Mouse (Mus musculus) CH12.LX (cell line): ENCODE data around the gene Sparc. TPM values are rescaled to one million over a fixed set of nuclear protein-coding genes. Genes with fewer than 3 reads are reported as not detected.

Experiments
- DNase-seq: peaks from one replicate; pipeline ENCODE4 v3.0.0-alpha.2; 2013; ENCODE audit errors: extremely low read depth
- H3K27ac ChIP-seq: 2 replicates; pipeline ENCODE4 v1.5.1; 2012; ENCODE audit warnings: low read depth, mild to moderate bottlenecking, control low read depth, moderate library complexity; ENCODE audit not compliant: insufficient read depth
- H3K27me3 ChIP-seq: replicated peaks from 2 replicates; pipeline ENCODE3; 2012; ENCODE audit warnings: inconsistent platforms
- H3K36me3 ChIP-seq, 2 experiments: replicated peaks in 1 of 2; 2 replicates each; pipeline versions ENCODE3 to v1.6.1; 2012; ENCODE audit warnings: inconsistent platforms in 1 of 2, low read length in 1 of 2, mild to moderate bottlenecking in 1 of 2, mixed read lengths in 1 of 2, moderate library complexity in 1 of 2; ENCODE audit not compliant: control insufficient read depth in 1 of 2, insufficient read depth in 1 of 2
- H3K4me1 ChIP-seq, 2 experiments: 2 replicates each; pipeline ENCODE4 v1.6.1; 2012; ENCODE audit warnings: inconsistent platforms in 1 of 2, moderate library complexity in 1 of 2; ENCODE audit not compliant: insufficient read depth in 2 of 2, control insufficient read depth in 1 of 2
- H3K4me2 ChIP-seq: 2 replicates; pipeline ENCODE4 v1.6.1; 2012; ENCODE audit warnings: low read depth, mild to moderate bottlenecking, control low read depth; ENCODE audit not compliant: poor library complexity, insufficient read depth, severe bottlenecking
- H3K4me3 ChIP-seq, 3 experiments: fragments of 150-350 bp in 1 of 3; sonication (generic) in 1 of 3; replicated peaks in 1 of 3; 2 replicates each; pipeline versions ENCODE3 to v1.5.1; 2011 to 2012; ENCODE audit warnings: low read depth in 2 of 3, low read length in 2 of 3, mild to moderate bottlenecking in 2 of 3, moderate library complexity in 2 of 3, control low read depth in 1 of 3, improper control_type of control experiment in 1 of 3, inconsistent platforms in 1 of 3, mixed read lengths in 1 of 3; ENCODE audit not compliant: poor library complexity in 1 of 3
- H3K79me2 ChIP-seq: replicated peaks from 2 replicates; pipeline ENCODE4 v1.6.1; 2012; ENCODE audit warnings: mild to moderate bottlenecking, moderate library complexity; ENCODE audit not compliant: control insufficient read depth, poor library complexity, insufficient read depth, severe bottlenecking; ENCODE audit errors: extremely low read depth
- H3K9ac ChIP-seq: 2 replicates; pipeline ENCODE4 v1.6.1; 2012; ENCODE audit warnings: low read depth, mild to moderate bottlenecking, control low read depth, moderate library complexity; ENCODE audit not compliant: insufficient read depth
- H3K9me3 ChIP-seq: replicated peaks from 2 replicates; pipeline ENCODE3; 2012; ENCODE audit warnings: low read length, inconsistent platforms, mixed read lengths
- BHLHE40 ChIP-seq: IDR thresholded peaks from 2 replicates; pipeline ENCODE4 v1.6.1; 2011; ENCODE audit warnings: mild to moderate bottlenecking, low read depth, low read length, improper control_type of control experiment
- CHD1 ChIP-seq: IDR thresholded peaks from 2 replicates; pipeline ENCODE4 v1.6.1; 2012; ENCODE audit warnings: low read depth, low read length, improper control_type of control experiment, inconsistent platforms
- CHD2 ChIP-seq: IDR thresholded peaks from 2 replicates; pipeline ENCODE4 v1.6.1; 2011; ENCODE audit warnings: low read length, improper control_type of control experiment
- CTCF ChIP-seq, 2 experiments: IDR thresholded peaks in 1 of 2; conservative IDR thresholded peaks in 1 of 2; 2 replicates each; pipeline ENCODE4 v1.5.1; 2011 to 2012; ENCODE audit warnings: low read depth in 2 of 2, low read length in 2 of 2, improper control_type of control experiment in 1 of 2, inconsistent platforms in 1 of 2, mild to moderate bottlenecking in 1 of 2, moderate library complexity in 1 of 2
- E2F4 ChIP-seq: IDR thresholded peaks from 2 replicates; pipeline ENCODE4 v1.6.1; 2011; ENCODE audit warnings: low read depth, low read length, improper control_type of control experiment; ENCODE audit not compliant: insufficient replicate concordance
- ELF1 ChIP-seq: IDR thresholded peaks from 2 replicates; pipeline ENCODE4 v1.6.1; 2014; ENCODE audit warnings: low read depth, mild to moderate bottlenecking, inconsistent platforms, low read length, improper control_type of control experiment
- EP300 ChIP-seq: IDR thresholded peaks from 2 replicates; pipeline ENCODE4 v1.6.1; 2011; ENCODE audit warnings: low read length, improper control_type of control experiment
- ETS1 ChIP-seq: conservative IDR thresholded peaks from 2 replicates; pipeline ENCODE4 v1.6.1; 2012; ENCODE audit warnings: low read depth, mild to moderate bottlenecking, inconsistent platforms, low read length, improper control_type of control experiment, moderate library complexity
- GABPA ChIP-seq: IDR thresholded peaks from 2 replicates; pipeline ENCODE4 v1.6.1; 2012; ENCODE audit warnings: low read depth, low read length, improper control_type of control experiment, inconsistent platforms; ENCODE audit not compliant: insufficient replicate concordance
- HCFC1 ChIP-seq: IDR thresholded peaks from 2 replicates; pipeline ENCODE4 v1.6.1; 2012; ENCODE audit warnings: low read depth, mild to moderate bottlenecking, inconsistent platforms, low read length, improper control_type of control experiment
- IRF4 ChIP-seq: IDR thresholded peaks from 2 replicates; pipeline ENCODE4 v1.6.1; 2014; ENCODE audit warnings: low read depth, mild to moderate bottlenecking, inconsistent platforms, low read length, improper control_type of control experiment
- JUN ChIP-seq: IDR thresholded peaks from 2 replicates; pipeline ENCODE4 v1.6.1; 2011; ENCODE audit warnings: low read depth, mild to moderate bottlenecking, low read length, improper control_type of control experiment, moderate library complexity; ENCODE audit not compliant: insufficient read depth
- JUND ChIP-seq: conservative IDR thresholded peaks from 2 replicates; pipeline ENCODE4 v1.6.1; 2011; ENCODE audit warnings: low read depth, low read length, improper control_type of control experiment
- KAT2A ChIP-seq: IDR thresholded peaks from 2 replicates; pipeline ENCODE4 v1.6.1; 2012; ENCODE audit warnings: low read length, improper control_type of control experiment, inconsistent platforms; ENCODE audit not compliant: insufficient replicate concordance
- MAFK ChIP-seq: IDR thresholded peaks from 2 replicates; pipeline ENCODE4 v1.6.1; 2011; ENCODE audit warnings: low read length, improper control_type of control experiment; ENCODE audit not compliant: insufficient replicate concordance
- MAX ChIP-seq: IDR thresholded peaks from 2 replicates; pipeline ENCODE4 v1.6.1; 2011; ENCODE audit warnings: low read length, improper control_type of control experiment
- MAZ ChIP-seq: IDR thresholded peaks from 2 replicates; pipeline ENCODE4 v1.6.1; 2012; ENCODE audit warnings: low read depth, mild to moderate bottlenecking, inconsistent platforms, low read length, improper control_type of control experiment, moderate library complexity
- MEF2A ChIP-seq: IDR thresholded peaks from 2 replicates; pipeline ENCODE4 v1.6.1; 2014; ENCODE audit warnings: low read depth, mild to moderate bottlenecking, inconsistent platforms, low read length, improper control_type of control experiment, borderline replicate concordance
- MXI1 ChIP-seq: IDR thresholded peaks from 2 replicates; pipeline ENCODE4 v1.6.1; 2011; ENCODE audit warnings: mild to moderate bottlenecking, low read depth, low read length, improper control_type of control experiment
- MYC ChIP-seq: IDR thresholded peaks from 2 replicates; pipeline ENCODE4 v1.6.1; 2011; ENCODE audit warnings: low read depth, mild to moderate bottlenecking, improper control_type of control experiment, low read length
- NELFE ChIP-seq: IDR thresholded peaks from 2 replicates; pipeline ENCODE4 v1.6.1; 2011; ENCODE audit warnings: low read depth, low read length, improper control_type of control experiment
- NRF1 ChIP-seq: IDR thresholded peaks from 2 replicates; pipeline ENCODE4 v1.6.1; 2014; ENCODE audit warnings: low read depth, mild to moderate bottlenecking, inconsistent platforms, low read length, improper control_type of control experiment, moderate library complexity
- PAX5 ChIP-seq: IDR thresholded peaks from 2 replicates; pipeline ENCODE4 v1.6.1; 2012; ENCODE audit warnings: low read length, inconsistent platforms, mixed read lengths
- POLR2A ChIP-seq: IDR thresholded peaks from 2 replicates; pipeline ENCODE4 v1.6.1; 2011; ENCODE audit warnings: low read depth, mild to moderate bottlenecking, improper control_type of control experiment, low read length
- POLR2AphosphoS2 ChIP-seq: IDR thresholded peaks from 2 replicates; pipeline ENCODE4 v1.6.1; 2011; ENCODE audit warnings: low read depth, low read length, improper control_type of control experiment
- RAD21 ChIP-seq: IDR thresholded peaks from 2 replicates; pipeline ENCODE4 v1.6.1; 2011; ENCODE audit warnings: low read depth, mild to moderate bottlenecking, low read length, improper control_type of control experiment, moderate library complexity
- RCOR1 ChIP-seq: conservative IDR thresholded peaks from 2 replicates; pipeline ENCODE4 v1.6.1; 2012; ENCODE audit warnings: low read depth, mild to moderate bottlenecking, inconsistent platforms, low read length, improper control_type of control experiment
- SIN3A ChIP-seq: IDR thresholded peaks from 2 replicates; pipeline ENCODE4 v1.6.1; 2012; ENCODE audit warnings: low read length, improper control_type of control experiment, inconsistent platforms
- SMC3 ChIP-seq: IDR thresholded peaks from 2 replicates; pipeline ENCODE4 v1.6.1; 2011; ENCODE audit warnings: low read depth, low read length, improper control_type of control experiment
- TBP ChIP-seq: conservative IDR thresholded peaks from 2 replicates; pipeline ENCODE4 v1.6.1; 2011; ENCODE audit warnings: low read depth, low read length, improper control_type of control experiment
- TCF12 ChIP-seq: IDR thresholded peaks from 2 replicates; pipeline ENCODE4 v1.6.1; 2014; ENCODE audit warnings: low read depth, mild to moderate bottlenecking, inconsistent platforms, low read length, improper control_type of control experiment
- UBTF ChIP-seq: IDR thresholded peaks from 2 replicates; pipeline ENCODE4 v1.6.1; 2012; ENCODE audit warnings: low read depth, mild to moderate bottlenecking, inconsistent platforms, low read length, improper control_type of control experiment, moderate library complexity
- USF1 ChIP-seq: IDR thresholded peaks from 2 replicates; pipeline ENCODE4 v1.6.1; 2014; ENCODE audit warnings: low read depth, mild to moderate bottlenecking, inconsistent platforms, low read length, improper control_type of control experiment
- USF2 ChIP-seq: conservative IDR thresholded peaks from 2 replicates; pipeline ENCODE4 v1.6.1; 2011; ENCODE audit warnings: low read depth, low read length, improper control_type of control experiment
- ZC3H11A ChIP-seq: IDR thresholded peaks from 2 replicates; pipeline ENCODE4 v1.6.1; 2012; ENCODE audit warnings: low read depth, mild to moderate bottlenecking, inconsistent platforms, low read length, improper control_type of control experiment
- ZKSCAN1 ChIP-seq: IDR thresholded peaks from 2 replicates; pipeline ENCODE4 v1.6.1; 2012; ENCODE audit warnings: low read depth, inconsistent platforms, low read length, improper control_type of control experiment, borderline replicate concordance
- ZMIZ1 ChIP-seq: IDR thresholded peaks from 2 replicates; pipeline ENCODE4 v1.6.1; 2012; ENCODE audit warnings: low read depth, mild to moderate bottlenecking, inconsistent platforms, low read length, improper control_type of control experiment
- ZNF384 ChIP-seq: IDR thresholded peaks from 2 replicates; pipeline ENCODE4 v1.6.1; 2012; ENCODE audit warnings: low read depth, low read length, improper control_type of control experiment, inconsistent platforms
- dilution Hi-C: fragments of 300-500 bp; cut with MboI; formaldehyde crosslinking; loops from 2 replicates; pipeline ENCODE4 v1.14.3; 2020; ENCODE audit warnings: low sequenced_read_pairs; ENCODE audit not compliant: extremely low pct_unique_long_range_greater_than_20kb, extremely low pct_ligation_motif_present
- in situ Hi-C: fragments of 300-500 bp; cut with MboI; formaldehyde crosslinking; loops from 3 replicates; pipeline ENCODE4 v1.14.3; 2019; ENCODE audit warnings: low sequenced_read_pairs, low pct_ligation_motif_present, low pct_unique_long_range_greater_than_20kb, mixed read lengths
- polyA plus RNA-seq: library from polyadenylated mRNA; unstranded; fragments of >175 nt; gene quantifications from 2 replicates; pipeline ENCODE4 v1.2.1, GENCODE M21; 2012; ENCODE audit warnings: low read depth; ENCODE audit not compliant: insufficient read length
- total RNA-seq, 2 experiments: library from RNA; depleted of rRNA; stranded (reverse); fragments of 300-350 nt in 1 of 2; fragments of >200 nt in 1 of 2; gene quantifications; 2 replicates each; pipeline ENCODE4 v1.2.3; 2012 to 2014

The Sparc gene
- total and polyA plus RNA-seq, 3 experiments, result 0.13 to 0.57 TPM; not detected in 1

DNA sequence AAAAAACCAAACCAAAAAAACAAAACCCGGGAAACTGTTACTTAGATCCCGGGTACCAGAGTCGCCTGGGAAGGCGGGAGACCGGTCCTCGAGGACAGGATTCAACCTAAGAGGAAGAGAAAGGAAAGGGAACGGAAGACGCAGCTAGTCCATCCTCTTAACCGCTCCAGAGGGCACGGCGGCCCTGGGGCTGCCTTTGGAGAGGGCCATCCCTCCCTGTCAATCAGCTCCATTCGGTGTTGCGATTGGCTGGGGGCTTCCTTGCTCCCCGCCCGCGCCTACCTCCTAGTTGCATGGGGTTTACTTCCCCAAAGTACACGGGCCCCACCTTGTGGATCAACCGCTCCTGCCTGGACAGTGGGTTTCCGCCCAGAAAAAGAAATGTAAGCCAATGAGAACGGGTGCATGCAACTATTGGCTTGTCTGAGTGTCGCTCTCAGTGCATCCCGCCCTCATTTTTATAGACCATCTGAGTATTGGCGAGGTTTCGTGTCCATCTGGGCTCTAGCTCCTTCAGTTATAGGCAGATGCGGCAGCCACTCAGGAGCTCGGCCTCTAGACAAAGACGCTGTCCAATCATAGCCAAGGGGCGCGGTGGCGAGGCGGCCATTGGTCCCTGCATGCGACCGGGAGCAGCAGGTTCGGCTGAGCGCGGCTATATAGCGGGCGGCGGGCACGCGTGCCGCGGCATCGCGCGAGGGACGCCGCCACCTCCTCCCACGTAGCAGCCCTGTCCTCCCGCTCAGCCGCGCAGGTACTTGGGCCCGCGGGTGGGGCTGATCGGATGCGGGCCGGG lies 46.3 kb upstream of the Sparc start, which contains the start of gene G3bp1:
Gene G3bp1, plus strand, starts transcription at position 638 of the 796 bp plus-strand sequence.
- H3K27me3 ChIP-seq, result no peaks in the 10 kb centered on the region
- dilution Hi-C loops, result no loop called here
- H3K36me3 ChIP-seq, result peaks cover 4 to 25% of the 10 kb centered on the region in 2 experiments
- peak within 1 kb of the TSS; percentile 80 for H3K27ac ChIP-seq
- no peaks in the 10 kb centered on the region for H3K9me3 ChIP-seq
- peak; percentile 100 for DNase-seq
- TF ChIP-seq JUN, result peak; percentile 4; the same call in 1 of the 2 replicates
- TF ChIP-seq NRF1, result peak; percentile 63
- no peak for TF ChIP-seq USF2
- peak; percentile 91 for TF ChIP-seq MAX
- peak; percentile 98 for TF ChIP-seq NELFE
- peak; percentile 71 for TF ChIP-seq IRF4
- TF ChIP-seq UBTF, result no peak; the same call in 1 of the 2 replicates
- TF ChIP-seq BHLHE40, result peak; percentile 88
- TF ChIP-seq EP300, result no peak; the same call in 1 of the 2 replicates
- TF ChIP-seq JUND, result peak; percentile 13
- TF ChIP-seq E2F4, result peak; percentile 80; the same call in 1 of the 2 replicates
- TF ChIP-seq MEF2A, result peak; percentile 30; the same call in 1 of the 2 replicates
- peak; percentile 90 for TF ChIP-seq SIN3A
- peak; percentile 81; the same call in 1 of the 2 replicates for TF ChIP-seq KAT2A
- TF ChIP-seq TCF12, result peak; percentile 84
- TF ChIP-seq HCFC1, result peak; percentile 81
- TF ChIP-seq ZC3H11A, result no peak
- no peak; the same call in none of the 2 replicates for TF ChIP-seq RCOR1
- TF ChIP-seq ELF1, result peak; percentile 89
- TF ChIP-seq PAX5, result no peak
- peak; percentile 87; the same call in 1 of the 2 replicates for TF ChIP-seq POLR2AphosphoS2
- no peak; the same call in none of the 2 replicates for TF ChIP-seq ZNF384
- TF ChIP-seq TBP, result peak; percentile 96
- TF ChIP-seq ETS1, result no peak; the same call in 1 of the 2 replicates
- no peak for TF ChIP-seq USF1
- peak in 1 of 2 experiments; percentile 27; a peak in 2 of 4 replicates for TF ChIP-seq CTCF (conservative IDR thresholded peaks at IDR 0.05 in 1 of 2, IDR thresholded peaks at IDR 0.05 in 1 of 2; ENCODE audit: low read depth in 2 of 2, low read length in 2 of 2)
- TF ChIP-seq ZMIZ1, result peak; percentile 97
- TF ChIP-seq GABPA, result no peak
- TF ChIP-seq CHD1, result 0 out of 2 replicates have a peak, but pooled peaks have one; percentile 47
- TF ChIP-seq MAFK, result peak; percentile 89
- TF ChIP-seq MXI1, result peak; percentile 95
- TF ChIP-seq MYC, result peak; percentile 88
- peak; percentile 14 for TF ChIP-seq RAD21
- TF ChIP-seq MAZ, result peak; percentile 79; the same call in 1 of the 2 replicates
- TF ChIP-seq CHD2, result peak; percentile 99
- TF ChIP-seq SMC3, result no peak
- TF ChIP-seq ZKSCAN1, result no peak
- TF ChIP-seq POLR2A, result peak; percentile 94
- TF ChIP-seq, all 38 proteins: peak for 26
- H3K4me1 ChIP-seq, result peaks cover 7 to 27% of the 10 kb centered on the region in 2 experiments
- peaks cover 46% of the 10 kb centered on the region for H3K79me2 ChIP-seq
- H3K4me2 ChIP-seq, result peak within 1 kb of the TSS; percentile 73
- H3K4me3 ChIP-seq, result peak within 1 kb of the TSS; percentile 91 to 100 (median 93)
- H3K9ac ChIP-seq, result peak within 1 kb of the TSS; percentile 89
- in situ Hi-C loops, result no loop called here
